20 mouse cellular contexts compared by ENCODE assay signal in genomic region chr11:86596976-86597375, GRCm38 (mm10). TPM values are rescaled to one million over a fixed set of nuclear protein-coding genes. Genes with fewer than 3 reads are reported as not detected.
DNase-seq lines count a peak whose midpoint lies in the region; ATAC-seq and TF ChIP-seq lines count a peak whose summit lies in the region.
"Had no signal": no experiment of that assay in that cellular context is flagged by ENCODE, and none has a peak within 500 bp of the region (broad histone marks: within the 10 kb centered on the region; RNA-seq: fewer than 3 reads in every experiment).

No protein-coding gene starts in this region.

- ATAC-seq in lung, postnatal 0 days: no peak
- ATAC-seq: forebrain, embryonic 14.5 days; hindbrain, embryonic 16.5 days had no signal

- DNase-seq in gastrocnemius, adult 18-20 months (ENCODE audit: low spot score): peak; percentile 75
- no peak for DNase-seq in gastrocnemius, postnatal 10 days
- DNase-seq in layer of hippocampus, adult 2 months (ENCODE audit: low spot score in 2 of 2): no peak
- DNase-seq in layer of hippocampus, postnatal 25 days (ENCODE audit: extremely low spot score in 1 of 2, low spot score in 1 of 2): no peak
- no peak for DNase-seq in lung, postnatal 0 days (ENCODE audit: low spot score)
- DNase-seq in lung, postnatal 14 days: no peak
- no peak for DNase-seq in spleen, postnatal 36 days (ENCODE audit: low spot score in 2 of 2)
- no peak for DNase-seq in urinary bladder, adult 2 months (ENCODE audit: low spot score)
- DNase-seq: adrenal gland, postnatal 14 days; B cell, adult 2 months; cerebellum, adult 9-10 months; gastrocnemius, postnatal 14 days; heart, postnatal 10 days had no signal

- no peak overlapping the region for H3K4me2 ChIP-seq in lung, postnatal 0 days (replicated peaks; ENCODE audit: low read depth, low read length)
- H3K4me2 ChIP-seq: hindbrain, embryonic 12.5 days had no signal

- H3K27ac ChIP-seq in layer of hippocampus, adult 2 months: peak overlapping the region; percentile 67; the same call in 1 of the 2 replicates
- H3K27ac ChIP-seq in lung, postnatal 0 days (ENCODE audit: low read length): peak overlapping the region; percentile 59
- H3K27ac ChIP-seq: embryonic facial prominence, embryonic 10.5 days; forebrain, embryonic 10.5 days; heart, embryonic 10.5 days; hindbrain, embryonic 12.5 days had no signal

- no peaks in the 10 kb centered on the region for H3K9me3 ChIP-seq in lung, postnatal 0 days (ENCODE audit: low read length)
- H3K9me3 ChIP-seq: embryonic facial prominence, embryonic 10.5 days; forebrain, embryonic 10.5 days; heart, embryonic 10.5 days; hindbrain, embryonic 12.5 days had no signal

- no peak for TF ChIP-seq CTCF in layer of hippocampus, adult 2 months (conservative IDR thresholded peaks at IDR 0.05)
- no peak for TF ChIP-seq CTCF in lung, postnatal 0 days (IDR thresholded peaks at IDR 0.05)

- no peak for TF ChIP-seq EP300 in lung, postnatal 0 days (IDR thresholded peaks at IDR 0.05)

- 58% methylated on average over 3 of the region's 3 CpGs for WGBS in lung, postnatal 0 days

- H3K4me3 ChIP-seq in layer of hippocampus, adult 2 months: no peak overlapping the region
- H3K4me3 ChIP-seq in lung, postnatal 0 days (ENCODE audit: low read depth, low read length): no peak overlapping the region
- H3K4me3 ChIP-seq: embryonic facial prominence, embryonic 10.5 days; erythroblast, embryonic 14.5 days; forebrain, embryonic 10.5 days; heart, embryonic 10.5 days; hindbrain, embryonic 12.5 days had no signal

- no peak overlapping the region for H3K9ac ChIP-seq in lung, postnatal 0 days (replicated peaks; ENCODE audit: low read depth)
- H3K9ac ChIP-seq: hindbrain, embryonic 12.5 days had no signal

- H3K27me3 ChIP-seq in lung, postnatal 0 days (replicated peaks; ENCODE audit: insufficient read depth, low read length): no peaks in the 10 kb centered on the region
- H3K27me3 ChIP-seq: hindbrain, embryonic 12.5 days had no signal

- H3K36me3 ChIP-seq in lung, postnatal 0 days (ENCODE audit: insufficient read depth, low read length): no peaks in the 10 kb centered on the region
- H3K36me3 ChIP-seq: hindbrain, embryonic 12.5 days had no signal

- H3K4me1 ChIP-seq in lung, postnatal 0 days (ENCODE audit: insufficient read depth, low read depth, low read length): peaks cover 17% of the 10 kb centered on the region; the same call in 1 of the 2 replicates

RNA-seq across cellular contexts. Expression of gene Tubd1, which starts 52.2 kb away (rescaled TPM):
- 1 to 10 TPM; 6.8 to 7.0 TPM for total RNA-seq in gastrocnemius, adult 18-20 months (2021)
- 1 to 10 TPM; 3.5 to 3.7 TPM for total RNA-seq in gastrocnemius, postnatal 10 days (2021)
- 1 to 10 TPM; 6.0 to 8.2 TPM for total RNA-seq in layer of hippocampus, adult 2 months (2021)
- 1 to 10 TPM; 5.1 to 6.8 TPM for total RNA-seq in layer of hippocampus, postnatal 25 days (2021)
- polyA plus RNA-seq in lung, postnatal 0 days (2015; fragmentation: Nextera tagmentation; extraction: Ambion mirVana): 7.3 and 7.5 TPM in 2 replicates
- 6.5 and 7.9 TPM in 2 replicates for polyA plus RNA-seq in urinary bladder, adult 2 months (2012; rRNA removed)

RNA-seq across cellular contexts. Expression of gene Rps6kb1, which starts 52.4 kb away (rescaled TPM):
- 10 to 100 TPM; 19.6 to 20.1 TPM for total RNA-seq in gastrocnemius, adult 18-20 months (2021)
- 10 to 100 TPM; 36.8 to 43.3 TPM for total RNA-seq in gastrocnemius, postnatal 10 days (2021)
- 10 to 100 TPM; 43.8 to 44.2 TPM for total RNA-seq in layer of hippocampus, adult 2 months (2021)
- 10 to 100 TPM; 34.5 to 41.6 TPM for total RNA-seq in layer of hippocampus, postnatal 25 days (2021)
- polyA plus RNA-seq in lung, postnatal 0 days (2015; fragmentation: Nextera tagmentation; extraction: Ambion mirVana): 35.5 and 35.6 TPM in 2 replicates
- polyA plus RNA-seq in urinary bladder, adult 2 months (2012; rRNA removed): 17.4 and 17.9 TPM in 2 replicates
